Mouse (Mus musculus) inflammation-experienced regulatory T-cells, adult 16 weeks (primary cell): ENCODE data around the gene Nudc. TPM values are rescaled to one million over a fixed set of nuclear protein-coding genes. Genes with fewer than 3 reads are reported as not detected.

ENCODE experiments used
- polyA plus RNA-seq: library from polyadenylated mRNA; unstranded; fragments of 100-300 nt; shearing (Covaris generic); gene quantifications from one replicate; pipeline ENCODE4 v1.2.1, GENCODE M21; 2017

The Nudc gene
- 157 TPM for polyA plus RNA-seq

GRCm38 (mm10) chr4:133545272-133546231, at the start of gene Nudc:
TSS of gene Nudc (minus strand) at chr4:133545996.

GRCm38 (mm10) chr4:133584059-133584951, 38.5 kb upstream of the Nudc start, which contains the start of gene Gpn2:
TSS of gene Gpn2 (plus strand) at chr4:133584362.

GRCm38 (mm10) chr4:133574070-133574842, 28.5 kb upstream of the Nudc start, which contains the start of gene Gpatch3:
TSS of gene Gpatch3 (plus strand) at chr4:133574745.

GRCm38 (mm10) chr4:133552768-133553447, 7.1 kb upstream of the Nudc start, which contains the start of gene Nr0b2:
TSS of gene Nr0b2 (plus strand) at chr4:133553376.

GRCm38 (mm10) chr4:133518601-133519368, 27.0 kb downstream of the Nudc start, which contains the start of gene Kdf1:
TSS of gene Kdf1 (plus strand) at chr4:133518963.

GRCm38 (mm10) chr4:133498160-133498724, 47.6 kb downstream of the Nudc start, which contains the start of gene Trnp1:
TSS of gene Trnp1 (minus strand) at chr4:133498550.

Other genes starting within 250 kb of the Nudc start
- gene Wdtc1, start 192.5 kb downstream of the Nudc start, polyA plus RNA-seq = 3.8 TPM
- gene Slc9a1, start 176.3 kb downstream of the Nudc start, polyA plus RNA-seq = 34.7 TPM
- gene Tent5b, start 65.9 kb downstream of the Nudc start, polyA plus RNA-seq = not detected
- not detected for gene Trnp1, start 47.4 kb downstream of the Nudc start, polyA plus RNA-seq
- gene Kdf1, start 27.0 kb downstream of the Nudc start, polyA plus RNA-seq = 1.6 TPM
- gene Nr0b2, start 7.4 kb upstream of the Nudc start, polyA plus RNA-seq = not detected
- 4.9 TPM for gene Gpatch3, start 28.7 kb upstream of the Nudc start, polyA plus RNA-seq
- 19.6 TPM for gene Gpn2, start 38.4 kb upstream of the Nudc start, polyA plus RNA-seq
- gene Sfn, start 56.2 kb upstream of the Nudc start, polyA plus RNA-seq = 9.7 TPM
- 18.1 TPM for gene Zdhhc18, start 104.2 kb upstream of the Nudc start, polyA plus RNA-seq
- gene Pigv, start 126.7 kb upstream of the Nudc start, polyA plus RNA-seq = 36.7 TPM
- 32.1 TPM for gene Arid1a, start 210.8 kb upstream of the Nudc start, polyA plus RNA-seq